Mouse (Mus musculus) MEL-GATA-1-ER (cell line): ENCODE data around the gene Grb10.

Source experiments
- DNase-seq: peaks from one replicate; pipeline ENCODE4 v3.0.0-alpha.2; 2012; ENCODE audit warnings: low read depth; ENCODE audit errors: extremely low read depth

Grb10 gene

GRCm38 (mm10) chr11:11905518-11905917 is 133.0 kb downstream of the Grb10 start:
- no peak for DNase-seq

- no peak for DNase-seq
Observed at GRCm38 (mm10) chr11:11904995-11905394, 133.5 kb downstream of the Grb10 start.

GRCm38 (mm10) chr11:11901509-11901908 is 137.0 kb downstream of the Grb10 start:
- DNase-seq: no peak

GRCm38 (mm10) chr11:11898496-11898895 is 140.0 kb downstream of the Grb10 start:
- no peak for DNase-seq

GRCm38 (mm10) chr11:11897645-11898357 is 140.7 kb downstream of the Grb10 start, which contains the start of gene Ddc:
Gene Ddc, minus strand, starts transcription at chr11:11898144.
- no peak for DNase-seq

GRCm38 (mm10) chr11:11895479-11895878 is 143.0 kb downstream of the Grb10 start:
- DNase-seq: no peak

GRCm38 (mm10) chr11:11893769-11894168 is 144.7 kb downstream of the Grb10 start:
- no peak for DNase-seq

GRCm38 (mm10) chr11:11892993-11893602 is 145.4 kb downstream of the Grb10 start:
- DNase-seq: no peak

- DNase-seq: no peak
Observed at GRCm38 (mm10) chr11:11891832-11892231, 146.7 kb downstream of the Grb10 start.

- no peak for DNase-seq
Observed at GRCm38 (mm10) chr11:11890139-11890741, 148.2 kb downstream of the Grb10 start.

- DNase-seq: no peak
Observed at GRCm38 (mm10) chr11:11888727-11889126, 149.8 kb downstream of the Grb10 start.

GRCm38 (mm10) chr11:11888051-11888450 is 150.4 kb downstream of the Grb10 start:
- DNase-seq: no peak

GRCm38 (mm10) chr11:11886403-11886998 is 152.0 kb downstream of the Grb10 start:
- peak; percentile 54 for DNase-seq

GRCm38 (mm10) chr11:11885921-11886320 is 152.6 kb downstream of the Grb10 start:
- no peak for DNase-seq

- no peak for DNase-seq
Observed at GRCm38 (mm10) chr11:11885246-11885643, 153.2 kb downstream of the Grb10 start.

- DNase-seq: no peak
Observed at GRCm38 (mm10) chr11:11884533-11885245, 153.8 kb downstream of the Grb10 start.

- no peak for DNase-seq
Observed at GRCm38 (mm10) chr11:11881783-11882155, 156.7 kb downstream of the Grb10 start.

- DNase-seq: no peak
Observed at GRCm38 (mm10) chr11:11881026-11881782, 157.3 kb downstream of the Grb10 start.
